Mouse (Mus musculus) right cerebral cortex, postnatal 36 days (tissue): ENCODE measurements around the gene Mark4.
A peak's percentile ranks its signal among the peaks of the same experiment; 100 is the strongest.

Experiments
- DNase-seq, 2 experiments: peaks; one replicate each; pipeline ENCODE4 v3.0.0; 2022; ENCODE audit warnings: low spot score in 2 of 2, mixed read lengths in 1 of 2

Gene Mark4

GRCm38 (mm10) chr7:19458591-19459111 lies at the start of gene Mark4:
Gene Mark4 (minus strand): TSS chr7:19458821.
- DNase-seq: peak; percentile 58 to 59

GRCm38 (mm10) chr7:19507612-19507981 lies 49.0 kb upstream of the Mark4 start:
- no peak for DNase-seq

GRCm38 (mm10) chr7:19506969-19507611 lies 48.5 kb upstream of the Mark4 start:
- no peak for DNase-seq

GRCm38 (mm10) chr7:19506326-19506725 lies 47.7 kb upstream of the Mark4 start:
- no peak for DNase-seq

- no peak for DNase-seq
Measured at GRCm38 (mm10) chr7:19503481-19504068, 45.0 kb upstream of the Mark4 start.

DNA sequence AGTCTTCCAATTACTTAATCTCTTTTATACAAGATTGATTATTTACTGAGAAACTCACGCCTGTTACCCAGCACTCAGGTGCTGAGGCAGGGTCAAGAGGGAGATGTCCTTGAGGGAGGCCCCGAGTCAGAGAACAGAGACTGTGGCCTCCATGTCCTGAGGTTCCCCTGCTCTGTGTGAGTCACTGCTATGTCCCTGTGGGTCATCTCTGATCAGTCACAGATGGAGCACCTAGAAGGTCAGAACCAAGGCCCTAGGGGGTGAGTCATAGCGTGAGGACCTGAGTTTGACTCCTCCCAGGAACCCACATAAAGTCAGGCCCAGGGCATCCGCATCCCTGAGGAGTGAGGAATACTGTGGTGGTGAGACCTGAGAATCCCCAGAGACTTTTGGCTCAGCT lies 43.0 kb upstream of the Mark4 start:
- no peak for DNase-seq

GRCm38 (mm10) chr7:19500420-19501363 lies 42.1 kb upstream of the Mark4 start:
- no peak for DNase-seq

GRCm38 (mm10) chr7:19498326-19498725 lies 39.7 kb upstream of the Mark4 start:
- DNase-seq: no peak

GRCm38 (mm10) chr7:19496214-19496555 lies 37.6 kb upstream of the Mark4 start:
- no peak for DNase-seq

DNA sequence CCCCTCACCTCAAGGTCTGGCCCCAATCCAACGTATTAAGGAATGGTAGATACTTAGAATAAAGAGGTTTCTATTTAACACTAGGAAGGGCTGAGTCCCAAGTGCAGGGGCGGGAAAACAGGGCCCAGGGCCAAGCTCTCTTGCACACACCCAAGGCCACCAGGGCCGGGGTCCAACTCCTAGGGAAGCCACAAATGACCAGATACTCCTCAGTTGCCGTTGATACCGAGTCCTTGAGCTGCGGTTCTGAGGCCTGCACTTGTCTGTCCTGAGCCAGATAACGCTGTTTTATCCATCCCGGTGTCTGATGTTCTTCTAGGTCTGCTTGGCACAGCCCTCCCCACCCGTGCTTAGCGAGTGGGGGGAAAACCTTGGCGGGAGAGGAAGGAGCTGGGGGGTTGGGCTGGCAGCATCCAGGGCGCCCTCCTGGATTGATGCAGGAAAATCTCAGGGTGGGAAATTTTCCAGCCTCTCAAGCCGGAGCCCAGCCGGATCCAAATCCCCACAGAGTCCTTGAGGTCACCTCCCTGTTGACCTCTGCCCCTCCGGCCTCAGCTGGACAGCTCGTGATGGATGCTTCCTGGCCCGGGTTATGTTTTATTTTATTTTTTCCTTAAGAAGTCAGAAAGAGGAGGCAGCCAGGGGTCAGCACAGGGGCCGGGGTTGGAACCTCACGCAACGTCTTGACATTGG lies 37.0 kb upstream of the Mark4 start:
- no peak for DNase-seq

DNA sequence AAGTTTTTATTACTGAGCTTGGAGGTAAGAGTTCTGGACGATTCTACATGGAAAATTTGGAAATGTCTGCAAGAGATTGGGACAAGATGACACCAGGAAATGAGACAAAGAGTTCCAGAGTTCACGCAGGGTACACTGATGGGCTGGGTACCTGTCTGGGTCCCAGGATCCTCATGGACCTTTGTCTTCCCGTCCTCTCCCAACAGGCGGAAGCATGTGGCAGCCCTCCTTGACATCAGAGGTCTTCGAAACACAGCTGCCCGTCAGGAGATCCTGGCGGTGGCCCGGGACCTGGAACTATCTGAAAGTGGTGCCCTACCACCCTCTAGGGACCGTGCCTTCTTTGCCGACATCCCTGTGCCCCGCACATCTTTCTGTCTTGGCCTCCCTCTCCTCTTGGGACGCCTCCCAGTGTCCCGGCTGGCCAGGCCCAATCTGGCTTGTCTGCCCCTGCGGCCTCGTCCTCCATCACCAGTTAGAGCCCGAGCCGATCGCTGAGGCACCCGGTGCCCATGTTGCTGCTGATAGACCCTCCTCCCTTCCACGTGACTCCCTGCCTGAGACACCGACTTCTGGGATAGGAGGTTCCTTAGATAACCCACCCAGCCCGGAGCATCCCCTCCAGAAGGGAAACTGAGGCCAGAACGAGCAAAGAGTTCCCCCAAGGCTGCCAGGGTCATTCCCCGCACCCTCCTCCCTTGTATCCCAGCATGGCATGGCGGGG lies 36.3 kb upstream of the Mark4 start:
- DNase-seq: no peak

DNA sequence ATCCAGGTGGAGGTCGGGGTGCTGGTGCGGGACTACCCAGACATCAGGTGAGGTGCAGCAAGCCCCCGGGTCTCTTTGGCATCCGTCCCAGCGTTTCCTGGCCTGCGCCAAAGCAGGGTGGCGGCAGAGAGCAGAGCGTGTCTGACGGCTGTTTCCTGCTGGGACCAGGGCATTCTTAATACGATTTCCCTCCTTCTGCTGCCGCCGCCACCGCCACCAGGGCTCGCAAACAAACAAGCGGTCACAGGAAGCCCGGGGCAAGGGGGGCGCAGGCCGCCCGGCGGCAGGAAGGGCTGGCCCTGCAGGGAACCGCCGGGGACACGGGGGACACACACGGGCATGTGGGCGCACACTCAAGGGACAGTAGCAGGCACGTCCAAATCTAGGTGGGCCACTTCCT lies 33.1 kb upstream of the Mark4 start:
- no peak for DNase-seq

GRCm38 (mm10) chr7:19489525-19489924 lies 30.9 kb upstream of the Mark4 start:
- no peak for DNase-seq

- no peak for DNase-seq
Measured at GRCm38 (mm10) chr7:19486549-19486948, 27.9 kb upstream of the Mark4 start.

DNA sequence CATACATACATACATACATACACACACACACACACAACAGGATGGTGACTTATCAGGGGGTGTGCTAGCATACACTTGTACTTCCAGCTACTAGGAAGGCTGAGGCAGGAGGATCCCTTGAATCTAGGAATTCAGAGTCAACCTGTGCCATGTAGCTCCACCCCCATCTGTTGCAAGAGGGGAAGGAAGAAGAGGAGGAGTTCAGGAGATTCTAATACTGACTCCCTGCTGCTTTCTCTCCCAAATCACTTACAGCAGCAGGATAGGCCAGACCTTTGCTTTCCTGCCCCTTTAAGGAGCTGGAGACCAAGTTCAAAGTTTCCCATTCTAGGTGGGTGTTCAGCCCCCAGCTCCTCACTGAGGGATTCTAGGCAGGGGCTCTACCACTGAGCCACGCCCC lies 26.9 kb upstream of the Mark4 start:
- DNase-seq: no peak

DNA sequence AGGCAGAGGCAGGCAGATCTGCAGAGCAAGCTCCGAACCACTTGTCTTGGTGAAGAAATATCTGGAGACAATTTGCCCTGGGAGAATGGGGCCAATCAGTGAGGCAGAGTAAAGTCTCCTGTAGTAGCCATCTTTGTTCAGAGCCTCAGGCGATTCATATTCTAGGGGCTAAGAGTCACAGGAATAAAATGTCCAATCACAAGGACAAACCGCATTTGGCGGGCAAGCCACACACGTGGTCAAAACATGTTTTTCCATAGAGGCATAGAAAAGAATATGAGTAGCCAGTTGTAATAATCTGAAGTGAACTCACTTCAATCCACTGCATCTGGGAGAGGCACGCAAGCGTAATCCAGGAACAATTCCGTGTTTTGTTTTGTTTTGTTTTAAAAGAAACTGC lies 24.7 kb upstream of the Mark4 start:
- no peak for DNase-seq

- no peak for DNase-seq
Measured at GRCm38 (mm10) chr7:19477624-19478384, 19.2 kb upstream of the Mark4 start.

DNA sequence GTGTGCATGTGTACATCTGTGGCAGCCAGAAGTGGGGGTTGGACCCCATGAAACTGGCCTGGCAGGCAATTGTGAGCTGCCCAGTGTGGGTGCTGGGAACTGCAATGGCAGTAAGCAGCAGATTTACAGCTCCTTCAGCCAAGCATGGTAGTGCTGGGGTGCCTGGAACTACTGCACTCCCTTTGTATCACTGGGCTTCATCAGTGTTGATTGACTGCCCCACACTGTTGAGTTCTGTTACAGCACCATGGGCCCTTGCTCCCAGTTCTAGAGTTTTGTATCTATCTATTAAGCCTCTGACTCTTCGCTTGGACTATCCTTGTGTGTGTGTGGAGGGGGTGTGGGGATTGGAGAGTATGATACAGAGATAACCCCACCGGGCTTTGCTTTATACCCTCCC lies 18.5 kb upstream of the Mark4 start:
- DNase-seq: no peak

- DNase-seq: peak; percentile 72 to 75
Measured at GRCm38 (mm10) chr7:19473875-19474443, 15.3 kb upstream of the Mark4 start.

GRCm38 (mm10) chr7:19472403-19472802 lies 13.8 kb upstream of the Mark4 start:
- no peak for DNase-seq
